Mouse (Mus musculus) bone marrow macrophage, adult 2 months (primary cell): ENCODE measurements around the gene Lrrc18.

Source experiments
- CTCF ChIP-seq: IDR thresholded peaks from 2 replicates; pipeline ENCODE4 v1.5.1; 2012; ENCODE audit warnings: low read depth, mild to moderate bottlenecking, low read length, moderate library complexity
- POLR2A ChIP-seq: IDR thresholded peaks from 2 replicates; pipeline ENCODE4 v1.6.1; 2012; ENCODE audit warnings: mild to moderate bottlenecking, low read depth, low read length, borderline replicate concordance

GRCm38 (mm10) chr14:33033424-33033823, 42.2 kb downstream of the Lrrc18 start:
- no peak for TF ChIP-seq CTCF
- no peak for TF ChIP-seq POLR2A
